Mouse (Mus musculus) embryonic facial prominence, embryonic 11.5 days (tissue): ENCODE measurements at regions not wholly inside any gene's neighbourhood (a gene's known extent, or its start where the extent isn't known, plus 50 kb on each side); places are given as distances from the start of the nearest gene placed in this dataset.

Experiments used
- ATAC-seq: fragments of 200-750 bp; cut with Nextera tagmentation; replicated peaks from 2 replicates; pipeline ENCODE4 v1.8.0; 2017; ENCODE audit warnings: low read depth; ENCODE audit not compliant: insufficient number of reproducible peaks, low FRiP score, low TSS enrichment
- DNase-seq: peaks from one replicate; pipeline ENCODE4 v3.0.0-alpha.2; 2015; ENCODE audit warnings: low spot score
- H3K27ac ChIP-seq: fragments of 300-500 bp; sonication (generic); replicated peaks from 2 replicates; pipeline ENCODE4 v1.5.1; 2014; ENCODE audit warnings: mild to moderate bottlenecking, low read depth, low read length, control low read depth
- H3K27me3 ChIP-seq: fragments of 300-500 bp; sonication (generic); 2 replicates; pipeline ENCODE4 v1.6.1; 2014; ENCODE audit warnings: mild to moderate bottlenecking, low read length, moderate library complexity, mixed read lengths; ENCODE audit not compliant: control insufficient read depth, insufficient read depth
- H3K36me3 ChIP-seq: fragments of 300-500 bp; sonication (generic); replicated peaks from 2 replicates; pipeline ENCODE4 v1.6.1; 2014; ENCODE audit warnings: low read depth, mild to moderate bottlenecking, low read length, moderate library complexity, mixed read lengths; ENCODE audit not compliant: control insufficient read depth, insufficient read depth
- H3K4me1 ChIP-seq: fragments of 300-500 bp; sonication (generic); 2 replicates; pipeline ENCODE4 v1.6.1; 2014; ENCODE audit warnings: low read length, mixed read lengths; ENCODE audit not compliant: control insufficient read depth, insufficient read depth
- H3K4me2 ChIP-seq: fragments of 300-500 bp; sonication (generic); 2 replicates; pipeline ENCODE4 v1.6.1; 2014; ENCODE audit warnings: low read depth, mild to moderate bottlenecking, control low read depth, low read length, moderate library complexity
- H3K4me3 ChIP-seq: fragments of 300-500 bp; sonication (generic); 2 replicates; pipeline ENCODE4 v1.5.1; 2014; ENCODE audit warnings: low read depth, low read length, control low read depth
- H3K9ac ChIP-seq: fragments of 300-500 bp; sonication (generic); replicated peaks from 2 replicates; pipeline ENCODE4 v1.6.1; 2014; ENCODE audit warnings: mild to moderate bottlenecking, control low read depth, low read length
- H3K9me3 ChIP-seq: fragments of 300-500 bp; sonication (generic); replicated peaks from 2 replicates; pipeline ENCODE4 v1.6.1; 2016; ENCODE audit warnings: mild to moderate bottlenecking, low read length, inconsistent platforms, mixed read lengths; ENCODE audit not compliant: control insufficient read depth
- whole genome bisulfite sequencing: fragments of 180-500 bp; shearing (Covaris S2); extraction: QIAGEN DNeasy Blood & Tissue Kit; methylation state at CpG from one replicate; pipeline ENCODE4 v1.1.7; 2014; 5-methylcytosine and 5-hydroxymethylcytosine counted together

- no peak overlapping the region for H3K4me2 ChIP-seq
- no peak overlapping the region for H3K4me3 ChIP-seq
- DNase-seq (no peak), ATAC-seq (no peak)
- no peak overlapping the region for H3K27ac ChIP-seq
- no peaks in the 10 kb centered on the region for H3K36me3 ChIP-seq
- no peaks in the 10 kb centered on the region for H3K27me3 ChIP-seq
- no peak overlapping the region for H3K9ac ChIP-seq
- H3K4me1 ChIP-seq, result no peaks in the 10 kb centered on the region
- 94% methylated on average over 1 of the region's 1 CpGs for WGBS
- H3K9me3 ChIP-seq, result no peaks in the 10 kb centered on the region
Measured at GRCm38 (mm10) chr1:82110071-82110635, 122.8 kb upstream of the Gm9747 start.

GRCm38 (mm10) chr1:82112401-82112800 lies 120.5 kb upstream of the Gm9747 start:
- DNase-seq (peak; percentile 67), ATAC-seq (no peak)

GRCm38 (mm10) chr1:82124503-82124902 lies 108.4 kb upstream of the Gm9747 start:
- Histone ChIP-seq H3K27ac (no peak overlapping the region), H3K36me3 (no peaks in the 10 kb centered on the region), H3K9me3 (no peaks in the 10 kb centered on the region), H3K4me1 (no peaks in the 10 kb centered on the region), H3K4me2 (no peak overlapping the region), H3K9ac (no peak overlapping the region), H3K4me3 (no peak overlapping the region), H3K27me3 (no peaks in the 10 kb centered on the region)
- ATAC-seq (no peak), DNase-seq (peak; percentile 68)
- WGBS, result 40% methylated on average over 5 of the region's 5 CpGs

More at GRCm38 (mm10) chr1:82112401-82112800, 120.5 kb upstream of the Gm9747 start:
- Histone ChIP-seq H3K4me1 (no peaks in the 10 kb centered on the region), H3K27me3 (no peaks in the 10 kb centered on the region), H3K9ac (no peak overlapping the region), H3K9me3 (no peaks in the 10 kb centered on the region), H3K4me3 (no peak overlapping the region), H3K27ac (no peak overlapping the region), H3K36me3 (no peaks in the 10 kb centered on the region), H3K4me2 (no peak overlapping the region)
- WGBS, result 24% methylated on average over 5 of the region's 5 CpGs

- DNase-seq (peak; percentile 13), ATAC-seq (0 out of 2 replicates have a peak, but pooled peaks have one; percentile 44)
- Histone ChIP-seq H3K4me1 (no peaks in the 10 kb centered on the region), H3K36me3 (no peaks in the 10 kb centered on the region), H3K27me3 (no peaks in the 10 kb centered on the region), H3K4me3 (no peak overlapping the region), H3K4me2 (no peak overlapping the region), H3K9me3 (no peaks in the 10 kb centered on the region), H3K9ac (no peak overlapping the region), H3K27ac (no peak overlapping the region)
- 35% methylated on average over 5 of the region's 5 CpGs for WGBS
Measured at GRCm38 (mm10) chr1:82129700-82130275, 103.1 kb upstream of the Gm9747 start.

- Histone ChIP-seq H3K36me3 (no peaks in the 10 kb centered on the region), H3K27me3 (no peaks in the 10 kb centered on the region), H3K9me3 (no peaks in the 10 kb centered on the region), H3K9ac (no peak overlapping the region), H3K27ac (no peak overlapping the region), H3K4me3 (no peak overlapping the region), H3K4me1 (no peaks in the 10 kb centered on the region), H3K4me2 (no peak overlapping the region)
- 74% methylated on average over 6 of the region's 6 CpGs for WGBS
- no peak for ATAC-seq
- DNase-seq, result no peak
Measured at GRCm38 (mm10) chr1:82132536-82132935, 100.4 kb upstream of the Gm9747 start.

GRCm38 (mm10) chr1:82134938-82135337 lies 98.0 kb upstream of the Gm9747 start:
- Histone ChIP-seq H3K4me1 (no peaks in the 10 kb centered on the region), H3K9ac (no peak overlapping the region), H3K4me3 (no peak overlapping the region), H3K27me3 (no peaks in the 10 kb centered on the region), H3K9me3 (no peaks in the 10 kb centered on the region), H3K4me2 (no peak overlapping the region), H3K27ac (no peak overlapping the region), H3K36me3 (no peaks in the 10 kb centered on the region)
- 90% methylated on average over 2 of the region's 2 CpGs for WGBS
- ATAC-seq (no peak), DNase-seq (no peak)

- DNase-seq (no peak), ATAC-seq (no peak)
Measured at GRCm38 (mm10) chr1:82135761-82136331, 97.1 kb upstream of the Gm9747 start.

GRCm38 (mm10) chr1:82145256-82145655 lies 87.7 kb upstream of the Gm9747 start:
- Histone ChIP-seq H3K4me1 (no peaks in the 10 kb centered on the region), H3K27ac (no peak overlapping the region), H3K27me3 (no peaks in the 10 kb centered on the region), H3K4me2 (no peak overlapping the region), H3K9ac (no peak overlapping the region), H3K36me3 (no peaks in the 10 kb centered on the region), H3K9me3 (no peaks in the 10 kb centered on the region), H3K4me3 (no peak overlapping the region)
- DNase-seq (no peak), ATAC-seq (no peak)
- 81% methylated on average over 2 of the region's 2 CpGs for WGBS

More at GRCm38 (mm10) chr1:82135761-82136331, 97.1 kb upstream of the Gm9747 start:
- Histone ChIP-seq H3K36me3 (no peaks in the 10 kb centered on the region), H3K9ac (no peak overlapping the region), H3K9me3 (no peaks in the 10 kb centered on the region), H3K4me3 (no peak overlapping the region), H3K4me2 (no peak overlapping the region), H3K27ac (no peak overlapping the region), H3K4me1 (no peaks in the 10 kb centered on the region), H3K27me3 (no peaks in the 10 kb centered on the region)
- WGBS, result 74% methylated on average over 8 of the region's 8 CpGs
